ENCODE assay signal across 30 mouse cellular contexts in the genomic region with DNA sequence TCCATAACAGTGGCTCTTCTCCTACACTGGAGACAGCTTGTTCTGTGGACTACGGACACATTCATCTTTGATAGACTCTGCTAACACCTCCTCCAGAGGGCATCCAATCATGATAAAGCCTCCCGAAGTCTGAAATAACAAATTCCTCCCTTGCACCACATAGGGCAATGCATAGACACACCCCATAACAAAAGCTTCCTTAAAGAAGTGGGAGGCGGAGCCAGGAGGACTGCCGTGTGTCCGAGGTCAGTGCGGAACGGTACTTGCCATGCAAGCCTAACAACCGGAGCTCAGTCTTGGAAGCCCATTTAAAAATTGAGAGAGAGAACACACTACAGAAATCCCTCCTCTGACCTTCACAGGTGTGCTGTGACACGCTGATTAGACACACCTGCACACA.
A peak's percentile ranks its signal among the peaks of the same experiment; 100 is the strongest.
DNase-seq lines count a peak whose midpoint lies in the region; ATAC-seq and TF ChIP-seq lines count a peak whose summit lies in the region.
"Had no signal": no experiment of that assay in that cellular context is flagged by ENCODE, and none has a peak within 500 bp of the region (broad histone marks: within the 10 kb centered on the region; RNA-seq: fewer than 3 reads in every experiment).

No protein-coding gene starts in this region.

- no peak for TF ChIP-seq POLR2A in lung, adult 2 months (IDR thresholded peaks at IDR 0.05; ENCODE audit: borderline replicate concordance, extremely low read depth, low read depth, low read length)

- no peak overlapping the region for H3K4me3 ChIP-seq in layer of hippocampus, adult 2 months
- H3K4me3 ChIP-seq in lung, embryonic 16.5 days (ENCODE audit: low read length), result no peak overlapping the region
- H3K4me3 ChIP-seq in lung, adult 2 months (replicated peaks; ENCODE audit: extremely low read depth, low read depth, low read length), result no peak overlapping the region
- H3K4me3 ChIP-seq: embryonic facial prominence, embryonic 10.5 days; embryonic facial prominence, embryonic 13.5 days; erythroblast, embryonic 14.5 days; forebrain, embryonic 12.5 days; forebrain, embryonic 15.5 days; heart, embryonic 12.5 days; heart, embryonic 15.5 days; hindbrain, embryonic 10.5 days; hindbrain, embryonic 13.5 days had no signal

- 38% methylated on average over 9 of the region's 9 CpGs for WGBS in lung, embryonic 16.5 days
- WGBS in lung, adult 2 months, result 56% methylated on average over 9 of the region's 9 CpGs

- DNase-seq in layer of hippocampus, adult 2 months (ENCODE audit: low spot score in 2 of 2), result no peak
- DNase-seq in layer of hippocampus, postnatal 14 days (ENCODE audit: low spot score in 2 of 2), result no peak
- DNase-seq in lung, adult 2 months, result no peak
- DNase-seq in R1 (ENCODE audit: low read depth, low spot score), result peak; percentile 65
- no peak for DNase-seq in testis, postnatal 14 days (ENCODE audit: low spot score)
- DNase-seq: adrenal gland, adult 8-10 months; adrenal gland, postnatal 25 days; B cell, adult 2 months; cerebellum, adult 11-12 months; cerebellum, adult 8-10 months; cerebellum, postnatal 10 days; cerebellum, postnatal 36 days; embryo, embryonic 11 days; gastrocnemius, postnatal 25 days; heart, postnatal 10 days had no signal

- no peak overlapping the region for H3K4me2 ChIP-seq in lung, embryonic 16.5 days (ENCODE audit: low read depth, low read length)
- H3K4me2 ChIP-seq: embryonic facial prominence, embryonic 13.5 days; forebrain, embryonic 12.5 days; forebrain, embryonic 15.5 days; heart, embryonic 12.5 days; heart, embryonic 15.5 days; hindbrain, embryonic 13.5 days had no signal

- no peak overlapping the region for H3K9ac ChIP-seq in lung, embryonic 16.5 days (ENCODE audit: low read length)
- H3K9ac ChIP-seq: embryonic facial prominence, embryonic 13.5 days; forebrain, embryonic 12.5 days; forebrain, embryonic 15.5 days; heart, embryonic 12.5 days; heart, embryonic 15.5 days; hindbrain, embryonic 13.5 days had no signal

- H3K9me3 ChIP-seq in lung, embryonic 16.5 days (ENCODE audit: control insufficient read depth, low read length), result no peaks in the 10 kb centered on the region
- H3K9me3 ChIP-seq: embryonic facial prominence, embryonic 10.5 days; embryonic facial prominence, embryonic 13.5 days; forebrain, embryonic 12.5 days; forebrain, embryonic 15.5 days; G1E; heart, embryonic 12.5 days; heart, embryonic 15.5 days; hindbrain, embryonic 10.5 days; hindbrain, embryonic 13.5 days had no signal

- H3K27ac ChIP-seq in layer of hippocampus, adult 2 months, result peak overlapping the region; percentile 28; the same call in 1 of the 2 replicates
- H3K27ac ChIP-seq in lung, embryonic 16.5 days (ENCODE audit: low read length), result 0 out of 2 replicates have a peak overlapping the region, but pooled peaks have one; percentile 36
- H3K27ac ChIP-seq: embryonic facial prominence, embryonic 10.5 days; embryonic facial prominence, embryonic 13.5 days; forebrain, embryonic 12.5 days; forebrain, embryonic 15.5 days; heart, embryonic 15.5 days; hindbrain, embryonic 10.5 days; hindbrain, embryonic 13.5 days had no signal

- peak; percentile 74 for ATAC-seq in lung, embryonic 16.5 days (ENCODE audit: low read depth)
- ATAC-seq: activated CD4-positive, CD25-positive, alpha-beta regulatory T cell, adult 4 months; forebrain, embryonic 15.5 days; hindbrain, embryonic 16.5 days; Patski had no signal

- H3K36me3 ChIP-seq in lung, embryonic 16.5 days (ENCODE audit: control insufficient read depth, insufficient read depth, low read length), result no peaks in the 10 kb centered on the region
- H3K36me3 ChIP-seq: embryonic facial prominence, embryonic 10.5 days; embryonic facial prominence, embryonic 13.5 days; forebrain, embryonic 12.5 days; forebrain, embryonic 15.5 days; G1E; heart, embryonic 12.5 days; heart, embryonic 15.5 days; hindbrain, embryonic 10.5 days; hindbrain, embryonic 13.5 days had no signal

- no peaks in the 10 kb centered on the region for H3K27me3 ChIP-seq in lung, embryonic 16.5 days (ENCODE audit: control insufficient read depth, insufficient read depth, low read depth, low read length)
- H3K27me3 ChIP-seq: CH12.LX; embryonic facial prominence, embryonic 13.5 days; forebrain, embryonic 15.5 days; heart, embryonic 15.5 days; hindbrain, embryonic 13.5 days had no signal

- no peak for TF ChIP-seq CTCF in layer of hippocampus, adult 2 months (conservative IDR thresholded peaks at IDR 0.05)
- no peak for TF ChIP-seq CTCF in lung, adult 2 months (IDR thresholded peaks at IDR 0.05; ENCODE audit: insufficient read depth, low read length)

- peaks cover 9% of the 10 kb centered on the region for H3K4me1 ChIP-seq in lung, embryonic 16.5 days (replicated peaks; ENCODE audit: control insufficient read depth, insufficient read depth, low read length)
- no peaks in the 10 kb centered on the region for H3K4me1 ChIP-seq in lung, adult 2 months (ENCODE audit: control insufficient read depth, insufficient read depth, low read length)
- H3K4me1 ChIP-seq: embryonic facial prominence, embryonic 13.5 days; hindbrain, embryonic 13.5 days had no signal
